Mouse (Mus musculus) kidney, embryonic 16.5 days (tissue): ENCODE data around the gene Plcl2. TPM values are rescaled to one million over a fixed set of nuclear protein-coding genes. Genes with fewer than 3 reads are reported as not detected.
A peak's percentile ranks its signal among the peaks of the same experiment; 100 is the strongest.
"Not testable (repeated sequence)": the region's sequence is repeated elsewhere in the genome, so short reads cannot be mapped to it uniquely, and the experiment has no call there.

Experiments
- ATAC-seq: fragments of 200-750 bp; cut with Nextera tagmentation; 2 replicates; pipeline ENCODE4 v1.8.0; 2017; ENCODE audit warnings: moderate TSS enrichment; ENCODE audit not compliant: low FRiP score, low TSS enrichment
- H3K27ac ChIP-seq: fragments of 300-500 bp; sonication (generic); 2 replicates; pipeline ENCODE4 v1.5.1; 2014; ENCODE audit warnings: low read length
- H3K27me3 ChIP-seq: fragments of 300-500 bp; sonication (generic); 2 replicates; pipeline ENCODE4 v1.6.1; 2014; ENCODE audit warnings: low read length, control low read depth, mixed read lengths; ENCODE audit not compliant: insufficient read depth
- H3K36me3 ChIP-seq: fragments of 300-500 bp; sonication (generic); 2 replicates; pipeline ENCODE4 v1.6.1; 2014; ENCODE audit warnings: low read length, control low read depth, mixed read lengths; ENCODE audit not compliant: insufficient read depth
- H3K4me1 ChIP-seq: fragments of 300-500 bp; sonication (generic); 2 replicates; pipeline ENCODE4 v1.6.1; 2014; ENCODE audit warnings: low read length, control low read depth, mixed read lengths; ENCODE audit not compliant: insufficient read depth
- H3K4me2 ChIP-seq: fragments of 300-500 bp; sonication (generic); replicated peaks from 2 replicates; pipeline ENCODE4 v1.6.1; 2014; ENCODE audit warnings: low read depth, low read length
- H3K4me3 ChIP-seq: fragments of 300-500 bp; sonication (generic); 2 replicates; pipeline ENCODE4 v1.5.1; 2014; ENCODE audit warnings: mild to moderate bottlenecking, low read length
- H3K9ac ChIP-seq: fragments of 300-500 bp; sonication (generic); replicated peaks from 2 replicates; pipeline ENCODE4 v1.6.1; 2014; ENCODE audit warnings: low read length
- H3K9me3 ChIP-seq: fragments of 300-500 bp; sonication (generic); 2 replicates; pipeline ENCODE4 v1.6.1; 2016; ENCODE audit warnings: low read length, control low read depth
- WGBS: fragments of 180-500 bp; shearing (Covaris S2); extraction: QIAGEN DNeasy Blood & Tissue Kit; methylation state at CpG from one replicate; pipeline ENCODE4 v1.1.7; 2014; 5-methylcytosine and 5-hydroxymethylcytosine counted together
- polyA plus RNA-seq: library from polyadenylated mRNA; unstranded; fragments of >200 nt; fragmentation: Nextera tagmentation; extraction: Ambion mirVana; gene quantifications from 2 replicates; pipeline ENCODE4 v1.2.1, GENCODE M21; 2015

Gene Plcl2
- polyA plus RNA-seq, 1 experiment from 2014 or later = 2.7 TPM

GRCm38 (mm10) chr17:50677334-50677733 is 168.1 kb downstream of the Plcl2 start:
- no peak for ATAC-seq
- Histone ChIP-seq H3K27me3 (no peaks in the 10 kb centered on the region), H3K4me3 (no peak overlapping the region), H3K36me3 (no peaks in the 10 kb centered on the region), H3K4me2 (no peak overlapping the region), H3K27ac (no peak overlapping the region), H3K9ac (no peak overlapping the region), H3K9me3 (no peaks in the 10 kb centered on the region), H3K4me1 (peaks cover 10% of the 10 kb centered on the region; the same call in 1 of the 2 replicates)
- 93% methylated on average over 14 of the region's 14 CpGs for WGBS

- peak; percentile 34; the same call in 1 of the 2 replicates for ATAC-seq
- Histone ChIP-seq H3K27me3 (no peaks in the 10 kb centered on the region), H3K36me3 (no peaks in the 10 kb centered on the region), H3K27ac (peak overlapping the region; percentile 57), H3K4me1 (peaks cover 10% of the 10 kb centered on the region; the same call in 1 of the 2 replicates), H3K4me2 (no peak overlapping the region), H3K9me3 (no peaks in the 10 kb centered on the region), H3K4me3 (no peak overlapping the region), H3K9ac (no peak overlapping the region)
- WGBS = 57% methylated on average over 10 of the region's 10 CpGs
These were observed 168.9 kb downstream of the Plcl2 start for GRCm38 (mm10) chr17:50677978-50678712.

- no peak overlapping the region for H3K4me2 ChIP-seq
- H3K4me1 ChIP-seq = peaks cover 10% of the 10 kb centered on the region; the same call in 1 of the 2 replicates
- no peak overlapping the region for H3K4me3 ChIP-seq
- H3K36me3 ChIP-seq = no peaks in the 10 kb centered on the region
- WGBS = 68% methylated on average over 2 of the region's 2 CpGs
- ATAC-seq = no peak
- H3K27ac ChIP-seq = 0 out of 2 replicates have a peak overlapping the region, but pooled peaks have one; percentile 27
- no peaks in the 10 kb centered on the region for H3K9me3 ChIP-seq
- H3K9ac ChIP-seq = no peak overlapping the region
- no peaks in the 10 kb centered on the region for H3K27me3 ChIP-seq
These were observed 169.5 kb downstream of the Plcl2 start for GRCm38 (mm10) chr17:50678748-50679147.

GRCm38 (mm10) chr17:50679613-50680534 is 170.7 kb downstream of the Plcl2 start:
- Histone ChIP-seq H3K4me2 (no peak overlapping the region), H3K27ac (no peak overlapping the region), H3K4me3 (no peak overlapping the region), H3K36me3 (no peaks in the 10 kb centered on the region), H3K4me1 (peaks cover 11% of the 10 kb centered on the region; the same call in 1 of the 2 replicates), H3K9me3 (no peaks in the 10 kb centered on the region), H3K9ac (no peak overlapping the region), H3K27me3 (no peaks in the 10 kb centered on the region)
- ATAC-seq = no peak
- 89% methylated on average over 12 of the region's 12 CpGs for WGBS

GRCm38 (mm10) chr17:50682696-50683095 is 173.5 kb downstream of the Plcl2 start:
- ATAC-seq = no peak
- 81% methylated on average over 3 of the region's 3 CpGs for WGBS
- Histone ChIP-seq H3K4me2 (no peak overlapping the region), H3K27me3 (no peaks in the 10 kb centered on the region), H3K9ac (no peak overlapping the region), H3K4me1 (peaks cover 16% of the 10 kb centered on the region; the same call in 1 of the 2 replicates), H3K4me3 (no peak overlapping the region), H3K27ac (no peak overlapping the region), H3K36me3 (no peaks in the 10 kb centered on the region), H3K9me3 (no peaks in the 10 kb centered on the region)

- Histone ChIP-seq H3K27me3 (no peaks in the 10 kb centered on the region), H3K9ac (no peak overlapping the region), H3K9me3 (no peaks in the 10 kb centered on the region), H3K4me1 (peaks cover 6% of the 10 kb centered on the region; the same call in 1 of the 2 replicates), H3K4me2 (no peak overlapping the region), H3K36me3 (no peaks in the 10 kb centered on the region), H3K27ac (0 out of 2 replicates have a peak overlapping the region, but pooled peaks have one; percentile 4), H3K4me3 (no peak overlapping the region)
- ATAC-seq = peak; percentile 59; the same call in 1 of the 2 replicates
- WGBS = 36% methylated on average over 7 of the region's 7 CpGs
These were observed 175.9 kb downstream of the Plcl2 start for GRCm38 (mm10) chr17:50684960-50685645.

- Histone ChIP-seq H3K4me3 (no peak overlapping the region), H3K4me2 (no peak overlapping the region), H3K27me3 (no peaks in the 10 kb centered on the region), H3K9me3 (no peaks in the 10 kb centered on the region), H3K9ac (no peak overlapping the region), H3K4me1 (peaks cover 6% of the 10 kb centered on the region; the same call in 1 of the 2 replicates), H3K36me3 (no peaks in the 10 kb centered on the region), H3K27ac (no peak overlapping the region)
- 84% methylated on average over 10 of the region's 10 CpGs for WGBS
- no peak for ATAC-seq
These were observed 178.5 kb downstream of the Plcl2 start for GRCm38 (mm10) chr17:50687670-50688069.

- ATAC-seq = no peak
- H3K36me3 ChIP-seq = no peaks in the 10 kb centered on the region
- H3K9me3 ChIP-seq = no peaks in the 10 kb centered on the region
- H3K27ac ChIP-seq = no peak overlapping the region
- no peak overlapping the region for H3K4me2 ChIP-seq
- H3K9ac ChIP-seq = no peak overlapping the region
- H3K27me3 ChIP-seq = no peaks in the 10 kb centered on the region
- peaks cover 6% of the 10 kb centered on the region; the same call in 1 of the 2 replicates for H3K4me1 ChIP-seq
- 78% methylated on average over 6 of the region's 6 CpGs for WGBS
- no peak overlapping the region for H3K4me3 ChIP-seq
These were observed 178.9 kb downstream of the Plcl2 start for GRCm38 (mm10) chr17:50688135-50688534.

- not testable (repeated sequence) for H3K27ac ChIP-seq, H3K4me1 ChIP-seq, H3K9ac ChIP-seq, ATAC-seq, H3K36me3 ChIP-seq, H3K9me3 ChIP-seq, H3K27me3 ChIP-seq
- 6% methylated on average over 38 of the region's 39 CpGs for WGBS
- Histone ChIP-seq H3K4me3 (peak overlapping the region; percentile 16), H3K4me2 (peak overlapping the region; percentile 39)
These were observed 189.2 kb downstream of the Plcl2 start for GRCm38 (mm10) chr17:50698410-50698809.
